Mouse (Mus musculus) olfactory bulb, adult 2 months (tissue): ENCODE measurements at regions not wholly inside any gene's neighbourhood (a gene's known extent, or its start where the extent isn't known, plus 50 kb on each side); places are given as distances from the start of the nearest gene placed in this dataset.

ENCODE experiments used
- CTCF ChIP-seq: fragments of 200-500 bp; IDR thresholded peaks from 2 replicates; pipeline ENCODE4 v1.5.1; 2012; ENCODE audit warnings: low read depth, mild to moderate bottlenecking, low read length, moderate library complexity; ENCODE audit not compliant: insufficient read depth
- POLR2A ChIP-seq: fragments of 200-500 bp; IDR thresholded peaks from 2 replicates; pipeline ENCODE4 v1.6.1; 2012; ENCODE audit warnings: mild to moderate bottlenecking, low read depth, low read length, moderate library complexity; ENCODE audit not compliant: insufficient read depth

DNA sequence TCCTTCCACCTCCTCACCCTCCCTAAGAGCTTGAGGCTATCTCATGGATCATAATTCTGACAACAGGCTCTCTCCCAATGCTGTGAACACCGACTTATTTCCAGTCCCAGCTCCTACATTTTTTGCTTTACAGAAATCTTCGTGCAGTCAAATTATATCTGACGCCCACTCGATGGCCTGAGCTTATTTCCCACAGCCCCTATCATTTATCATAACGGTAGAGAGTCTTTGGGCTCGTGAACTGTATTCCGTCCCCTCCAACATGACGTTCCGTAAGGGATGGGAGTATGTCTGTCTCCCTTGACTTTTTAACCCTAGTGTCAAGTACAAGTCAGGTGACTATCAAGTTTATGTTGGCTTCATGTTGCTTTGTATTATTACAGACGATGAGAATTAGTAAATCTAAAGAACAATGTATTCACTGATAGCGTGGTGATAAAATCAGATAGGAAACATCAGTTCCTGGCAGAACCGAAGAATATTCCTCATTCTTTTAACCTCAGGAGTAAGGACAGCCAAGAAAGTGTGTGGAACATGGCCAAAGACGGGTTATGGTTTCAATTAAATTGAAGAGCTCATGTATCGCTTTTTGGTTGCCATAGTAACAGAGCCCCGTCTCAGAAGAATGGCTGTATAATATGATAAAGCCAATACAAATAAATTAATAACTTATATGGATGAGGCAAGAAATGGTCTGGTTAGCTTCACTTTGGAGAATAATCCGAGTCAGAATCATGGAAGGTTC, 145.5 kb upstream of the Dyrk2 start:
- TF ChIP-seq CTCF (no peak), POLR2A (no peak)
